Mouse (Mus musculus) MEL (cell line): ENCODE results near the gene Bag3. TPM values are rescaled to one million over a fixed set of nuclear protein-coding genes. Genes with fewer than 3 reads are reported as not detected.

Experiments
- DNase-seq: peaks from one replicate; pipeline ENCODE4 v3.0.0; 2011; ENCODE audit warnings: low read depth, low spot score
- H3K27ac ChIP-seq: 2 replicates; pipeline ENCODE4 v1.5.1; 2012; ENCODE audit warnings: low read depth, mild to moderate bottlenecking, control low read depth, low read length, moderate library complexity; ENCODE audit not compliant: control insufficient read depth
- H3K27me3 ChIP-seq, 2 experiments: fragments of 150-350 bp in 1 of 2; sonication (generic) in 1 of 2; 2 replicates each; pipeline ENCODE4 v1.6.1; 2012; ENCODE audit warnings: low read length in 2 of 2, mild to moderate bottlenecking in 2 of 2, improper control_type of control experiment in 1 of 2, moderate library complexity in 1 of 2; ENCODE audit not compliant: insufficient read depth in 2 of 2, control insufficient read depth in 1 of 2
- H3K36me3 ChIP-seq, 2 experiments: 2 replicates each; pipeline ENCODE4 v1.6.1; 2012 to 2014; ENCODE audit warnings: low read length in 2 of 2, improper control_type of control experiment in 1 of 2, inconsistent platforms in 1 of 2, mild to moderate bottlenecking in 1 of 2; ENCODE audit not compliant: insufficient read depth in 2 of 2, control insufficient read depth in 1 of 2
- H3K4me1 ChIP-seq, 2 experiments: fragments of 150-350 bp in 1 of 2; sonication (generic) in 1 of 2; 2 replicates each; pipeline ENCODE4 v1.6.1; 2012; ENCODE audit warnings: low read length in 2 of 2, improper control_type of control experiment in 1 of 2, mild to moderate bottlenecking in 1 of 2; ENCODE audit not compliant: insufficient read depth in 2 of 2, control insufficient read depth in 1 of 2
- H3K4me3 ChIP-seq, 2 experiments: fragments of 150-350 bp in 1 of 2; sonication (generic) in 1 of 2; 2 replicates each; pipeline ENCODE4 v1.5.1; 2012; ENCODE audit warnings: low read depth in 2 of 2, low read length in 2 of 2, mild to moderate bottlenecking in 2 of 2, moderate library complexity in 2 of 2, control low read depth in 1 of 2, improper control_type of control experiment in 1 of 2; ENCODE audit not compliant: control insufficient read depth in 1 of 2, insufficient read depth in 1 of 2
- H3K79me2 ChIP-seq: 2 replicates; pipeline ENCODE4 v1.6.1; 2012; ENCODE audit warnings: mild to moderate bottlenecking, low read length, moderate library complexity; ENCODE audit not compliant: control insufficient read depth, poor library complexity, insufficient read depth
- H3K9ac ChIP-seq: 2 replicates; pipeline ENCODE4 v1.6.1; 2012; ENCODE audit warnings: low read depth, mild to moderate bottlenecking, control low read depth, low read length, moderate library complexity; ENCODE audit not compliant: control insufficient read depth, poor library complexity, severe bottlenecking
- H3K9me3 ChIP-seq: fragments of 150-350 bp; sonication (generic); replicated peaks from 2 replicates; pipeline ENCODE4 v1.6.1; 2012; ENCODE audit warnings: mild to moderate bottlenecking, low read length, improper control_type of control experiment, moderate library complexity; ENCODE audit not compliant: insufficient read depth
- BHLHE40 ChIP-seq: IDR thresholded peaks from 2 replicates; pipeline ENCODE4 v1.6.1; 2012; ENCODE audit warnings: low read depth, mild to moderate bottlenecking, inconsistent platforms, low read length, improper control_type of control experiment, borderline replicate concordance
- CHD2 ChIP-seq: IDR thresholded peaks from 2 replicates; pipeline ENCODE4 v1.6.1; 2011; ENCODE audit warnings: low read length, improper control_type of control experiment
- E2F4 ChIP-seq: IDR thresholded peaks from 2 replicates; pipeline ENCODE4 v1.6.1; 2011; ENCODE audit warnings: low read depth, low read length, improper control_type of control experiment, borderline replicate concordance
- EP300 ChIP-seq, 2 experiments: IDR thresholded peaks; 2 replicates each; pipeline ENCODE4 v1.6.1; 2011; ENCODE audit warnings: improper control_type of control experiment in 2 of 2, low read length in 2 of 2, low read depth in 1 of 2, mild to moderate bottlenecking in 1 of 2
- GABPA ChIP-seq: IDR thresholded peaks from 2 replicates; pipeline ENCODE4 v1.6.1; 2012; ENCODE audit warnings: low read depth, mild to moderate bottlenecking, inconsistent platforms, low read length, improper control_type of control experiment, moderate library complexity
- HCFC1 ChIP-seq: IDR thresholded peaks from 2 replicates; pipeline ENCODE4 v1.6.1; 2012; ENCODE audit warnings: low read depth, mild to moderate bottlenecking, inconsistent platforms, low read length, improper control_type of control experiment, moderate library complexity
- KAT2A ChIP-seq: conservative IDR thresholded peaks from 2 replicates; pipeline ENCODE4 v1.6.1; 2012; ENCODE audit warnings: low read depth, low read length, improper control_type of control experiment, inconsistent platforms
- MAFK ChIP-seq: IDR thresholded peaks from 2 replicates; pipeline ENCODE4 v1.6.1; 2011; ENCODE audit warnings: low read depth, mild to moderate bottlenecking, low read length, improper control_type of control experiment, borderline replicate concordance
- MAX ChIP-seq: IDR thresholded peaks from 2 replicates; pipeline ENCODE4 v1.6.1; 2011; ENCODE audit warnings: low read length, improper control_type of control experiment
- MAZ ChIP-seq: IDR thresholded peaks from 2 replicates; pipeline ENCODE4 v1.6.1; 2012; ENCODE audit warnings: low read depth, mild to moderate bottlenecking, inconsistent platforms, low read length, improper control_type of control experiment
- MEF2A ChIP-seq: IDR thresholded peaks from 2 replicates; pipeline ENCODE4 v1.6.1; 2014; ENCODE audit warnings: low read depth, mild to moderate bottlenecking, inconsistent platforms, low read length, improper control_type of control experiment; ENCODE audit not compliant: poor library complexity, insufficient replicate concordance, severe bottlenecking; ENCODE audit errors: extremely low read depth
- MYB ChIP-seq: IDR thresholded peaks from 2 replicates; pipeline ENCODE4 v1.6.1; 2011; ENCODE audit warnings: mild to moderate bottlenecking, low read depth, low read length, improper control_type of control experiment
- NELFE ChIP-seq: IDR thresholded peaks from 2 replicates; pipeline ENCODE4 v1.6.1; 2011; ENCODE audit warnings: low read depth, low read length, improper control_type of control experiment
- NRF1 ChIP-seq: IDR thresholded peaks from 2 replicates; pipeline ENCODE4 v1.6.1; 2014; ENCODE audit warnings: low read depth, mild to moderate bottlenecking, inconsistent platforms, low read length, improper control_type of control experiment, moderate library complexity; ENCODE audit not compliant: poor library complexity, insufficient read depth, severe bottlenecking
- RCOR1 ChIP-seq: IDR thresholded peaks from 2 replicates; pipeline ENCODE4 v1.6.1; 2012; ENCODE audit warnings: low read depth, mild to moderate bottlenecking, inconsistent platforms, low read length, improper control_type of control experiment
- SIN3A ChIP-seq: IDR thresholded peaks from 2 replicates; pipeline ENCODE4 v1.6.1; 2012; ENCODE audit warnings: low read length, improper control_type of control experiment, inconsistent platforms
- SMC3 ChIP-seq: IDR thresholded peaks from 2 replicates; pipeline ENCODE4 v1.6.1; 2011; ENCODE audit warnings: low read depth, low read length, improper control_type of control experiment
- TAL1 ChIP-seq: IDR thresholded peaks from 2 replicates; pipeline ENCODE4 v1.6.1; 2012; ENCODE audit warnings: mild to moderate bottlenecking, inconsistent platforms, low read length, moderate library complexity, mixed read lengths
- TBP ChIP-seq: IDR thresholded peaks from 2 replicates; pipeline ENCODE4 v1.8.0; 2011; ENCODE audit warnings: low read depth, low read length, improper control_type of control experiment
- TCF12 ChIP-seq: IDR thresholded peaks from 2 replicates; pipeline ENCODE4 v1.6.1; 2014; ENCODE audit warnings: low read depth, mild to moderate bottlenecking, inconsistent platforms, low read length, improper control_type of control experiment, moderate library complexity
- USF1 ChIP-seq: IDR thresholded peaks from 2 replicates; pipeline ENCODE4 v1.6.1; 2014; ENCODE audit warnings: low read depth, mild to moderate bottlenecking, inconsistent platforms, low read length, improper control_type of control experiment, moderate library complexity
- ZMIZ1 ChIP-seq: IDR thresholded peaks from 2 replicates; pipeline ENCODE4 v1.6.1; 2012; ENCODE audit warnings: low read depth, mild to moderate bottlenecking, inconsistent platforms, low read length, improper control_type of control experiment, moderate library complexity
- ZNF384 ChIP-seq: IDR thresholded peaks from 2 replicates; pipeline ENCODE4 v1.6.1; 2012; ENCODE audit warnings: low read depth, mild to moderate bottlenecking, inconsistent platforms, low read length, improper control_type of control experiment
- polyA plus RNA-seq, 2 experiments: library from polyadenylated mRNA; stranded (reverse) in 1 of 2; unstranded in 1 of 2; fragments of >175 nt in 1 of 2; fragments of >200 nt in 1 of 2; gene quantifications; 2 replicates each; pipeline versions ENCODE4 v1.2.1 to v1.2.4; 2012; ENCODE audit warnings: low replicate concordance in 2 of 2, low read depth in 1 of 2; ENCODE audit not compliant: insufficient read length in 2 of 2, insufficient read depth in 1 of 2, missing spikeins in 1 of 2
- total RNA-seq: library from RNA; depleted of rRNA; stranded (reverse); fragments of 300-350 nt; gene quantifications from 2 replicates; pipeline ENCODE4 v1.2.3, GENCODE M21; 2012

Gene Bag3
- total and polyA plus RNA-seq, 3 experiments: 5.1 to 13.4 TPM; not detected in 1

- no peak overlapping the region for H3K4me3 ChIP-seq
Measured at GRCm38 (mm10) chr7:128516346-128516745, 7.1 kb upstream of the Bag3 start.

GRCm38 (mm10) chr7:128519316-128520050, 3.9 kb upstream of the Bag3 start:
- Histone ChIP-seq H3K4me1 (peaks cover 3 to 16% of the 10 kb centered on the region in 2 experiments; a peak in 3 of 4 replicates), H3K9me3 (no peaks in the 10 kb centered on the region), H3K9ac (no peak overlapping the region), H3K36me3 (peaks cover 0 to 2% of the 10 kb centered on the region in 2 experiments; a peak in 2 of 4 replicates), H3K27ac (no peak overlapping the region), H3K4me3 (no peak overlapping the region), H3K27me3 (peaks cover 0 to 3% of the 10 kb centered on the region in 2 experiments; a peak in 1 of 4 replicates), H3K79me2 (peaks cover 8% of the 10 kb centered on the region)
- TF ChIP-seq TCF12 (no peak), NELFE (no peak), MEF2A (no peak), GABPA (no peak), CHD2 (no peak), SMC3 (no peak), ZMIZ1 (no peak)
- no peak for DNase-seq

More at GRCm38 (mm10) chr7:128516346-128516745, 7.1 kb upstream of the Bag3 start:
- Histone ChIP-seq H3K9ac (no peak overlapping the region), H3K9me3 (no peaks in the 10 kb centered on the region), H3K27ac (no peak overlapping the region), H3K27me3 (peaks cover 0 to 4% of the 10 kb centered on the region in 2 experiments; a peak in 1 of 4 replicates), H3K4me1 (peaks cover 3 to 16% of the 10 kb centered on the region in 2 experiments; a peak in 3 of 4 replicates), H3K79me2 (no peaks in the 10 kb centered on the region), H3K36me3 (peaks cover 0 to 2% of the 10 kb centered on the region in 2 experiments; a peak in 2 of 4 replicates)
- DNase-seq: no peak
- no peak for TF ChIP-seq MAFK
- TF ChIP-seq MAZ: no peak
- TF ChIP-seq ZNF384: no peak
- TF ChIP-seq NELFE: no peak
- no peak for TF ChIP-seq TCF12
- TF ChIP-seq MAX: no peak
- TF ChIP-seq E2F4: no peak
- TF ChIP-seq SIN3A: no peak
- TF ChIP-seq USF1: no peak
- TF ChIP-seq MEF2A: no peak
- no peak for TF ChIP-seq TBP
- no peak for TF ChIP-seq HCFC1
- no peak for TF ChIP-seq KAT2A
- TF ChIP-seq BHLHE40: no peak
- TF ChIP-seq RCOR1: no peak
- no peak for TF ChIP-seq EP300 (IDR thresholded peaks at IDR 0.05; ENCODE audit: low read depth in 1 of 2, low read length in 2 of 2)
- no peak for TF ChIP-seq MYB
- no peak for TF ChIP-seq NRF1
- TF ChIP-seq TAL1: no peak
